Mouse (Mus musculus) thymus, postnatal 4 days (tissue): ENCODE results near the gene Gna13.
"Not testable (repeated sequence)": the region's sequence is repeated elsewhere in the genome, so short reads cannot be mapped to it uniquely, and the experiment has no call there.

ENCODE experiments used
- DNase-seq: peaks from one replicate; pipeline ENCODE4 v3.0.0; 2021

Gna13 gene

DNA sequence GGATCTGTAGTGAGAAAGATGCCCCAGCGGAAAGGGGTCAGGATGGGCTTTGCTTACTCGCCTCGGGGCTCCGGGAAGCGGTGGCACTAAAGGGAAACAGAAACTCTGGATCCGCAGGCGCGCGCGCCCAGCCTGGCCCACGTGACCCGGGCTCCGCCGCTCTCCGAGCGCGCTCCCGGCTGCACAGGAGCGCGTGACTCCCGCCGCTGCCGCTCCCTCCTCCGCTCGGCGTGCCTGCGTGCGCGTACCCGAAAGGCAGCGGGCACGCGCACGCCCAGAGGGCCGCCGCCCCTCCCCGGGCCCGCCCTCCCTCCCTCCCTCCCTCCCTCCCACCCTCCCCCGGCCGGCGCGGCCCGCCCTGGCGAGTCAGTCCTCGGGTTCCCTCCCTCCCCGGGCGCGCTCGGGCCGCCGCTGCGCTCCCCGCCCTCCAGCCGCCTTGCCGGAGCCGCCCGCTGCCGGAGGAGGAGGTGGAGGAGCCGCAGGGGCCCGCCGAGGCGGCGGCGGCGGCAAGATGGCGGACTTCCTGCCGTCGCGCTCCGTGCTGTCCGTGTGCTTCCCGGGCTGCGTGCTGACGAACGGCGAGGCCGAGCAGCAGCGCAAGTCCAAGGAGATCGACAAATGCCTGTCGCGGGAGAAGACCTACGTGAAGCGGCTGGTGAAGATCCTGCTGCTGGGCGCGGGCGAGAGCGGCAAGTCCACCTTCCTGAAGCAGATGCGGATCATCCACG, at the start of gene Gna13:
Gene Gna13 (plus strand): TSS at position 369 of the 728 bp plus-strand sequence.
- peak; percentile 93 for DNase-seq

DNA sequence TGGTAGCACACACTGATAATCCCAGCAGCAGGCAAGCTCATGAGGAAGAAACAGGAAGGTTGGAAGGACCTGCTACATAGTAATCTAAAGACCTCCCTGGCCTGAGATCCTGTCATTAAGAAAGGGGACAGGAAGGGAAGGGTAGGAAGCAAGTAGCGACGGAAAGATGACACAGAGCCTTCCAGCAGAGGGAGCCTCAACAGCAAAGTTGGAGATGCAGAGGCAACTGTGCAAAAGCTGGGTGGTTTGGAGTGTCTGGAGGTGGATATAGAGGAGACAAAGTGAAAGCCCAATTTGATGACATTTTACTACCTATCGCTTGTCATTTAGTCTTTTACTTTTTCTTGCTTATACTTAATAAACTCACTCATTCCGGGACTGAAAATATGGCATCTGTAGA, 45.7 kb upstream of the Gna13 start:
- DNase-seq: peak; percentile 74

DNA sequence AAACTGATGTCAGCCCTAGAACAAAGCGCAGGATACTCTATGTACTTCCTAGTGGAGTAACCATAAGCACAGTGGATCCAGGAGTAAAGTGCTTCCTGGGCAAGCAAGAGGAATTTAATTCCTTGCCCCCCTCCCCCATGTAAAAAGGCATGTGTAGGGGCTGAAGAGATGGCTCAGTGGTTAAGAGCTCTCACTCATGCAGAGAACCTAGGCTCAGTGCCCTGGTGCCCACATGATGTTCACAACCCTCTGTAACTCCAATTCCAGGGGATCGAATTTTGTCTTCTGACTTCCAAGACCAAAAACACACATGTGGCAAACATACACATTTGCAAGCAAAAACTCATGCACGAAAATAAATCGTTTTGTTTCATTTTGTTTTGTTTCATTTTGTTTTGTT, 43.2 kb upstream of the Gna13 start:
- DNase-seq: no peak

DNA sequence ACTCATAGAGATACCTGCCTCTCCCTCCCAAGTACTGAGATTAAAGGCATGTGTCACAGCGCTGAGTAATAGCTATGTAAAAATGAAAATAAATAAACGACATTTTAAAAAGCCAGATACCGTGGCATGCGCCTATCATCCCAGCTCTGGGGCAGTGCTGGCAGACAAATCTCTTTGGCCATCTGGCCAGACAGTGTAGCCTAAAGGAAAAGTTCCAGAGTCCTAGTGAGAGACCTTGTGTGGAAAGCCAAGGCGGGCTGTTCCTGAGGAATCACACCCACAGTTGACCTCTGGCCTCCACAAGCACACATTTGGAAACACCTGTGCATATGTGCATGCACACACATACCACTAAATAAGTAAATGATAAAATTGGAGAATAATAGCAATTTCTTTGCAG, 42.7 kb upstream of the Gna13 start:
- no peak for DNase-seq

DNA sequence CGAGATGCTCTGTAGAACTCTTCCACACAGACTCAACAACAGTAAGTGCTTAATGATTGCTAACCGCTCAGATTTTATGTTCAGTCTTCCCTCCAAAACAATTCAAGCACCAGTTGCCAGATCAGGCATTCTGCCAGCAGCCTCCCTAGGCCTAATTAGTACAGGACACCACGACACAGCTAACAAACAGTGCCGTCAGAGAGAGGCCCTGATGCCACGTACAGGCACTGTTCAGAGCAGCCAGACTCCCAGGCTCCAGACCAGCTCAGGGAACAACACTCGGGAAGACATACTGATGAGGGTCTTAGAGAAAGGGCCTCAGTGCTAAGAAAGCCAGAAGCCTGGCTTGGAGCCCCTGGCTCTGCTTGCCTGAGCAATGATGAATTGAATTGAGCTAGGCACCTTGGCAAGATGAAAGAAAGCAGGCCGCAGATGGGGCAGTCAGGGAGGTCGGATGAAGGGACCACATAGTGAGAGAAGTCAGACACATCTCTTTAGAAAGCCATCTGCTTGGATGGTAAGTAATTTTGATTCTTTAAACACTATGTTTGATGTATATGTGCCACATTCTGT, 42.2 kb upstream of the Gna13 start:
- DNase-seq: no peak

DNA sequence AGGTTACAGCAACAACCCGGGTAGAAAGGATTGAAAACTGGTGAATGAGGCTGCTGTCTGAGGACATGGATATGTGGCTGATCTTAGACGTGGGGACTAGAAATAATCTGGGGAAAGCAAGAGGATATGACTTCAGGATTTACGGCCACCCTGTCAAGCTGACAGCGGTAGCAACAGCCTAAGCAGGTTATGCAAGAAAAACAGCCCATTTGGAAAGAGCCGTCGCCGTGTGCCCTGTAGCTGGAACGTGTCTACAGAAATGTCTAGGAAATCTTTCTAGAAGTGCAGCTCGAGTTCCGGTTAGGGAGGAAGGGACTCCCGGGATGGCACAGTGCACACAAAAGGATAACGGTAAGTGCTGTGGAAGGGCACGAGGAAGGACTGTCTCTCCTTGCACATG, 36.4 kb upstream of the Gna13 start:
- no peak for DNase-seq

DNA sequence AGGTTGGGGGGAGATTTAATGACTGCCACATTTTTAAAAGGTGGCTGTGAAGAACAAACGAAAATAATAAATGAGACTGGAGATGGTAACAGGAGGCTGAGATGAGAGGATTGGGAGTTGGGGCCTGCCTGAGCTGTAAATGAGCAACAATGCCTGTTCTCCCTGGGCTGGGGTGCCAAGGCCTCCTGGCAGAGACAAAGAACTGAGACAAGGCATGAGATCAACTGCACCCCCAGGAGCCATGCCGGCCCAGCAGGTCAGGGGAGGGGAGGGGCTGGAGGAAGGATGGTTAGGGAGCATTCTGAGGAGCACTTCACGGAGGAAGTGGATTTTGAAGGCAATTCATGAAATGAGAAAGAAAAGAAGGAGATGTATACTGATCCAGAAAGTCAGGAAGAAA, 35.2 kb upstream of the Gna13 start:
- DNase-seq: no peak

DNA sequence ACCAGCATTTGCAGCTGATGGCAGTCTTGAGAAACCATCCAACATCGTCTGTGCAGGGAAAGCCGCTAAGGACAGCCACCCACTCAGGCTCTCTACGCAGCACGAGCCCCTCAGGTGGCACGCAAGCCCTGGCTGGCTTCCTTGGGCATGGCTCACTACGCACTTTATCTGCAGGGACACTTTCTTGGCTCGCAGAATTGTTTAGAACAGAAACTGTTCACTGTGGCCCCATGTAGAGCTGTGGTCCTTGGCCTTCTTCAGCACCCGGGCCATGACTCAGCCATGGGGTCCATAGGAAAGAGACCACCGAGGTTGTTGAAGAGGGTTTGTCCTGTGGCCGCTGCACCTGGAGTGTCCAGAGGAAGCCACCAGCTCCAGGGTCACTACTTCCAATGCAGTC, 34.7 kb upstream of the Gna13 start:
- no peak for DNase-seq

DNA sequence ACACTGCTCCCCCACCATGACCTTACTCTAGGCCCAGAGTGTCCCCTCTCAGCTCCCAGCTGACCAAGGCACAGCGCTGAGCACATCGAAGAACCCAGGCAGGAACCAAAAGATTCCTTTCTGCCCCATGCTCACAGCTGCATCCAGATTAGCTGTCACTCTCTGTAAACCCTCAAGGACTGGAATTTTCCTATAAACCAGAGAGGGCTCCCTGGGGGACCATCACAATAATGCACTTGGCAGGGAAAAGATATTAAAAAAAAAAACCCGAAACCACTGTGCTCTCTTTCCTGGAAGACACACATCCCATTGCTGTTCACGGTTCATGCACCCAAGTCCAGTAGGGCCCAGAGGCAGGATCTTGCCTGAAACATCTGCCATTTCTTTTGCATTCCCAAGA, 33.3 kb upstream of the Gna13 start:
- DNase-seq: no peak

DNA sequence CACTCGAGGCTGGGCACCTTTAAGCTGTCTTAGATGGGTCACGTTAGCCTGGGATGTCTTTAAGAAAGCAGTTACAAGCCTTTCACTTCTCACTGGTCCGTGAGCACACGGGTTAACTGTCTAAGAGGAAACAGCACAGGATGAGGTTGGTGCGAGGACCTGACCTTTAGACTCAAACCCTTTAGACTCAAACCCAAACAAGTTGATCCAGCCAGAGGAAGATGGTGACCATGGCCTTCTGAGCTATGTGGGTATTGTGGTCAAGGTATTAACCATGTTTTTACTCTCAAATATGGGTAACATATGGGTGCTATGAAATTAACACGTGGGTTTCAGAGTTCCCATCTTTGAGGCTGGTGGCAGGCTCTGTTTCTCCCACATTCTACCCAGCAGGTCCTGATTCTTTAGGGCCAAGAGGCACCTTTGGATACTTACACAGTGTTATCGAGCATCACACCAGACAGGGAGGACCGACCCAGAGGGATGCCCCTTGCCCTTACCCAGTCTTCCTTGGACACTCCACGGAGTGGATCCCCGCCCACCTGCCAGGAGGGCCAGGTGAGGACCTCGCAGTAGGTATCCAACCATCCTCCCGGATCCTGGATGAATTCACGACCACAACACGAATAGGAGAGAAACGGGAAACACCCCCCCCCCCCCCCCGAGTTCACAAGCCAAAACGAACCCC, 31.8 kb upstream of the Gna13 start:
- no peak for DNase-seq

DNA sequence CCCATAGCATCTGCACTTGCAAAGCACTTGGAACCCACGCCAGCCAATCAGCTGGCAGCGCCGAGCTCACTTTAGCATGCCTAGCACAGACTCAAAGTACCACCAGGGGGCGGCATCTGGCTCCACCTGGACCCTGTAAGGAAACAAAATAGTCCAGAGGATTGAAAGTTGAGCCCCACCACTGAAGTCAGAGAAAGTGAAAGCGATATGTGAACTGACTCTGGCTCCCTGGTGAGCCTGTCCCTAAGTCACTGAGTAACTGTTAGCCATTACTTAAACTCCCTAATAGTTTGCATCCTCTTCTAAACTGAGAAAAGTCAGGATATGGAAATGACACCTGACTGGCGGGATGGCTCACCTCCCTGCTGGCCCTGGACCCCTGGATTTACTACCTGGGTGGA, 31.2 kb upstream of the Gna13 start:
- DNase-seq: peak; percentile 98

DNA sequence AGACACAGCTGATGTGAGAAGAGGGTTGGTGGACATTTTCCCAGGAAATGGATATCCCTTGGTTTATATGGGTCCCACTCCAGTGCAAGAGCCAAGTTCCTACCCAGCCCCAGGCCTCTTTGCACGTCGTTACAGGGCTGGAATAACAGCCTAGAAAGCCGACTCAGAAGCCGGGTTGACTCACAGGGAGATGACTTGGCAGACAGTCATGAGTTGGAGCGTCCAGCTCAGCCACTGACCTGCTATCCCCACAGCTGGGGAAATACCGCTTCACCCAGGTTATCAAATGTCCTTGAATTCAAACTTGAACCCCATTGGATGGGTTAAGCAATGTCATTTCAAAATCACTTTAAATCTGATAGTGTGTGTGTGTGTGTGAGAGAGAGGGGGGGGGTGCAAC, 29.9 kb upstream of the Gna13 start:
- DNase-seq: no peak

DNA sequence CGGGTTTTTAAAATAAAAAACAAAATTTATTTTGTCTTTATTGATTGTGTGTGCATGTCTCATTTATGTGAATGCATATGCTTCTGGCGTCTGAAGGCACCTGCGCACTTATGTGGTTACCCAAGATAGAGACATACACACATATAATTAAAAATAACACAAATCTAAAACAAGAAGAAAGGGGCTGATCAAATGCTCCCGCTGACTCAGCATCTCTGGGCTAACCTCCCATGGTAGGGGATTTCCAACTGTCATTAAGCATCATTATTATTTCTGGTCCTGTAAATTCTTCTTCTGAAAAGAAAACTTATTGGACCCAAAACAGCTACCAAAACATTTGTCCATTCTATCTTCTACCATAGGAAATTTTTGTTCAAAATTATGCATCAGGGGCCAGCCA, 27.9 kb upstream of the Gna13 start:
- no peak for DNase-seq

DNA sequence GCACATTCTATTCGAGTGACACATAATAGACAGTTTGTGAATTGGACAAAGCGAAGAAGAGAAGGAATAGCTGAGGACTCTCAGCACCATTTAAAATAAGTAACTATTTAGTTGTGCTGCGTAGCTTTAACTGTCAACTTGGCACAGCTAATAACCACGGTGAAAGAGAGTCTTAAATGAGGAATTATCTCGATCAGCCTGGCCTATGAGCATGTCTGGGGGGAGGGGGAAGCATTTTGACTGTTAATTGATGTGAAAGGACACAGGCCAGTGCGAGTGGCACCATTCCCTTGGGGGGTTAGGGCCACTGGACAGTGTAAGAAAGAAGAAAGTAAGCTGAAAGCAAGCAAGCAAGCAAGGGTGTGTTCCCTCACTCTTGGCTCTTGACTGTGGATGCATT, 26.7 kb upstream of the Gna13 start:
- no peak for DNase-seq

DNA sequence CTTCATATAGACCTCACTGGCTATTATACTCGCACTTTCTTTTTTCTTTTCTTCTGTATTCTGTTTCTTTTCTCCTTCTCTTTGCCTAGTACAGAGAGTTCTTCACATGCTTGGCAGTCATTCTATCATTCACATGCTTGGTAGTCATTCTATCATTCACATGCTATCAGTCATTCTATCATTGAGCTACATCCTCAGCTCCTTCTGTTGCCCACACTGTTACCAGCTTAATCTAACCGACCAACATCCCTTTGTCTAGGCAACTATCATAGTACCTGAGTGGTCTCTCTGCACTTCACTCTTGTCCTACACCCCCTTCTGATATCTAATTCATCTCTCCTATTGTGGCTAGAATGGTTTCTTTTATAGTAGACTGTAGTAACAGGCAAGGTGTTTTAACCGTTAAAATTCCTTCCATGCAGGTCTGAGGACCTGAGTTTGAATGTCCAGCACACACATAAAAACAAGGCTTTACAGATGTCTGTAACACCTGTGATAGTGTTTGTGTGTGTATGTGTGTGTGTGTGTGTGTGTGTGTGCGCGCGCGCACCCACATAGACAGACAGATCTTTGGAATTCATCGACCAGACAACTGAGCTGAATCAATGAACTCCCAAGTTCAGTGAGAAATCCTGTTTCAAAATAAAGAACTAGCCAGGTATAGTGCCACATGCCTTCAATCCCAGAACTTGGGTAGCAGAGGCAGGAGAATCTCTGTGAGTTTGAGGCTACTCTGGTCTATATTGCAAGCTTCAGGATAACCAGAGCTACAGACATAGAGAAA, 23.3 kb upstream of the Gna13 start:
- DNase-seq: no peak

DNA sequence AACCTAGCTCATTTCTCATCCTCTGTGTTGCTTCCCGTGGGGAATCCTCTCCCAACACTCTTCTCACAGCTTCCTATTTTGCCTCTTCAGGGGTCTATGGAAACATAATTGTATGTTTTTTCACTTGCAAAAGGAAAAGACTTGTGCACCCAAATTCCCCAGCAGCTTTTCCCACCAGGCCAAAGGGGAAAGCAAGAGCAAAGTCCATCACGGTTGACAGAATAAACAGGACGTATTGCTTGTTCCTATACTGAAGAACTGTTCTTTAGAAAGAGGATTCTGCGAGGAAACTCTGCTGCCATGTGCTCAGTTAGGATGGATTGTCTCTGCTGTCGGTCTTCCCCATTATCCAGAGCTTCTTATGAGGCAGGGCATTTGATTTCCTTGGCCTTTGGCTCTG, 22.1 kb upstream of the Gna13 start:
- no peak for DNase-seq

DNA sequence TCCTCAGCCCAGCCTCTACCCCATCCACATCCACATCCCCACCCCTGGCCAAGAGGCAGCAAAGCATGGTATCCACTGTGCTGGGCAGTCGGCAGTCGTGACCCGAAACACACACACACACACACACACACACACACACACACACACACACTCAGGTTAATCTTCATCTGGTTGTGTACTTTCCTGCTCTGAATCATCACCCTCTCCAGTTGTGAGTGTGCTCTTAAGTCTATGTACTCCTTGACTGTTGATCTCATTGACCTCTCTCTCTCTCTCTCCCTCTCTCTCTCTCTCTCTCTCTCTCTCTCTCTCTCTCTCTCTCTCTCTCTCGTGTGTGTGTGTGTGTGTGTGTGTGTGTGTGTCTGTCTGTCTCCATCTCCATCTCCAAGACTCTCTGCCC, 20.0 kb upstream of the Gna13 start:
- DNase-seq: not testable (repeated sequence)

DNA sequence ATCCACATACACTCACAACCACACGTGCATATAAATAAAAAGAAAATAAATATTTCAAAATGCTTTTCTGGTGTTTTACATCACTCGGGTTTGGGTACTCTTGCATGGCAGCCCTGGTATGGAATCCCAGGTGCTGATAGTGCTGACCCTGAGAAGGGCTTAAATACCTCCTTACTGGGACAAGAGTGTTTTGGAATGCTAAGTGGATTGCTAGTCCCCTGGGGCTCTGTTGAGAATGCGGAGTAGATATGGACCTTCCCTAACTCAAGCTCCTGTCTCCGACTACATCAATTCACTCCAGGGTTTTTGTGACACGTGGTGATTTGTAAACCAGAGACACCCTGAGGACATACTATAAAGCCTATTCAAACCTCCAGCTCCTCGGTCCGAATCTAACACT, 19.1 kb upstream of the Gna13 start:
- no peak for DNase-seq

DNA sequence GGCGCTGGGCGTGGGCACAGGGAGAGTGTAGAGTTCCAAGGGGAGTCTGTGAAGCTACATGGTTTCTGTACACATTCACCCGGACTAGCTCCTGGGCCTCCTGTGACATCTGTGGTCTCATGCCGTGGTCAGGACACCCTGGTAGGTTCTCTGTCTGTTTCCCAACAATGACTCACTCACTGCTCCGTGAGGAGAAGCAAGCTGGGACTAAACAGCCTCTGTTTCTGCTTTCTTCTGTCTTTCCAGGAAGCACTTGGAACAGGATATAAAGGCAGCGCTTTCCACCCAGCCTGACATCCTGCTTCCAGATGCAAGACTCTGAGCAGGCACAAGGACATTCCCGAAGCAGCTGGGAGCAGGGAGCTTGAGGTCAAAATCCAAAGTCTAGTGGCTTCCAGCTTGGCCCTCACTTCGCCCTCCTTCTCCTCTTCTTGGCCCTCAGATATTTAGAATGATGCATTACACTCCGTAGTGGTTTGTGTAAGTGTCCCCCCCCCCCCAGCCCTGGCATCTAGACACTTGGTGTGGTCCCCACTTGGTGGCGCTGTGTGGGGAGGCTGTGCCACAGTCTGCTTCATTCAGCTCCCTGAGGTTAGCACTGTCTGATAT, 18.5 kb upstream of the Gna13 start:
- peak; percentile 76 for DNase-seq

DNA sequence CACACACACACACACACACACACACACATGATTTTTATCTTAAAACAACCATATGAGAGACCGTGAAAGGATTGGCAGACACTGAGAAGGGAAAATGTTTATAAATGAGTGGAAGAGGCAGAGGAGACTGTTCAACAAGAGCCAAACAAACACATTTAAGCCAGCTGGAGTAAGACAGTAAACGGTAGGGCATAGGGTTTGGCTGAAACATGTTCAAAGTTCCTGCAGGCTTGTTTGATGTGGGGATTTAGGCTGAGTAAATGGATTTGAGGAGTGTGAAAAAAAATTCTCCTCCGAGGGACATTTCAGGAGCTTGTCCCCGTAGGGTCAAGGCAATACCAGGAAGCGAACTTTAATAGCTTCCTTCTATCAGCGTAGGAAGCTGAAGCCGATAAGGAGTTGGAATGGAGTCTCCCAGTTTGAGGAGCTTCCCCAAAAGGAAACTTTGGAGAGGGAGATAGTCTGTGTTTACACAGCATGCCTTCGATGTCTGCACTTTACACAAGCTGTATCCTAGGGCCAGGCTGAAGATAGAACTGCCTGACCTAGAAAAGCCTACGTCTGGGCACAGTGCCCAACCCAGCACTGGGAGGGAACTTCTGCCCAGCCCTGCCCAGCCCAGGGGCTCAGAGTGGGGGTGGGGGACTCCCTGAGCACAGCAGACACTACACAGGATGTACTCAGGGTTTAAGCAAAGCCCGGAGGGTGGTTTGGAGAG, 15.2 kb upstream of the Gna13 start:
- peak; percentile 53 for DNase-seq

DNA sequence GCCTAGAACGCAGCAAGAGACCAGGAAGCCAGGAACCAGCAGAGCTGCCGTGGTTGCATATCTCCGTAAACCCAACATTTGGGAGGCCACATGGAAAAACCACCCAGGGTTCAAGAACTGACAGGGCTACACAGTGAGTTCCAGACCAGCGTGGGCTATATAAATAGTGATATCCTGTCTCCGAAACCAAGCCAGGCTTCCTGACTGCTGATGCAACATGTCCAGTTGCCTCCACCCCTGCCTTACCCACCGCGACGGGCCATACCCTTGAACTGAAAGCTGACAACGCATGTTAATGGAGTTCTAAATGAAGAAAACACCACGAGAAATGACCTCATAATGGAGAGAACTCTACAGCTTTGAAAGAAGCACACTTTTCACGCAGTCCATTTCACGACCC, 14.2 kb upstream of the Gna13 start:
- DNase-seq: no peak

DNA sequence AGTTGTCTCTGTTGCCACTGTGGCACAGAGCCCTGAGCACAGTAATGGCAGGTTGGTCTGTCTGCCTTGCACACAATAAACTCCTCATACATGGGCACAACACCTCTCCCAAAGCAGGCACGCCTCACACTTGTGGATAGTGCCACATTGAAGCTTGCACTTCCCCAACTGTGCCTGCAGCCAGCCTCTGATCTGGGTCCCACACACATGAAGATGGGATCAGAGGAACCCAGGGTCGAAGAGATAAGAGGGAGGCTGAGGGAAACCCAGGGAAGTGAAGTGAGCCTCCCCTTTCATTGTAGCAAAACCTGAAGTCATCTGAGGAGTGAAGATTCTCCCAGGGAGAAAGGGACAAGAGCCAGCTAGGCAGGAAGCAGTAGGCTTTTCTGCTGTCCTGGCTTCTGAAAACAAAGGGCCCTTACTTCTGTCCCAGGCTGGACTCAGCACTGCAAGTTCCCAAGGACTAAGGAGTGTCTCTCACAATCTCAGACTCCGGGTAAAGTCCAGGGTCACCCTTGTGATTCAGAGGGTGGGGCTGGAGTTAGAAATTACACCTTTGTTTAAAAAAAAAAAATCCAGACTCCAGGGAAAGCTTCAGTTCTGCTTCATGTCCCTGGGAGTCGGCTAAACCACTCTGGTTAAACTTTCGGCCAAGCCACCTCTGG, 12.8 kb upstream of the Gna13 start:
- no peak for DNase-seq
